Mouse (Mus musculus) embryonic facial prominence, embryonic 14.5 days (tissue): ENCODE results near the gene Ssbp4. TPM values are rescaled to one million over a fixed set of nuclear protein-coding genes. Genes with fewer than 3 reads are reported as not detected.
"Not testable (repeated sequence)": the region's sequence is repeated elsewhere in the genome, so short reads cannot be mapped to it uniquely, and the experiment has no call there.

ENCODE experiments used
- ATAC-seq: fragments of 200-750 bp; cut with Nextera tagmentation; 2 replicates; pipeline ENCODE4 v1.8.0; 2017; ENCODE audit warnings: low read depth, moderate number of reproducible peaks, moderate TSS enrichment
- DNase-seq: peaks from one replicate; pipeline ENCODE4 v3.0.0-alpha.2; 2015; ENCODE audit warnings: low spot score
- H3K27ac ChIP-seq: fragments of 300-500 bp; sonication (generic); replicated peaks from 2 replicates; pipeline ENCODE4 v1.5.1; 2014; ENCODE audit warnings: low read depth, mild to moderate bottlenecking, low read length, moderate library complexity
- H3K27me3 ChIP-seq: fragments of 300-500 bp; sonication (generic); replicated peaks from 2 replicates; pipeline ENCODE4 v1.6.1; 2014; ENCODE audit warnings: low read length; ENCODE audit not compliant: control insufficient read depth, insufficient read depth
- H3K36me3 ChIP-seq: fragments of 300-500 bp; sonication (generic); 2 replicates; pipeline ENCODE4 v1.6.1; 2014; ENCODE audit warnings: low read length, mixed read lengths; ENCODE audit not compliant: control insufficient read depth, insufficient read depth
- H3K4me1 ChIP-seq: fragments of 300-500 bp; sonication (generic); 2 replicates; pipeline ENCODE4 v1.6.1; 2014; ENCODE audit warnings: antibody characterized with exemption, low read length; ENCODE audit not compliant: control insufficient read depth, insufficient read depth
- H3K4me2 ChIP-seq: fragments of 300-500 bp; sonication (generic); 2 replicates; pipeline ENCODE4 v1.6.1; 2014; ENCODE audit warnings: low read depth, mild to moderate bottlenecking, low read length, moderate library complexity, mixed read lengths
- H3K4me3 ChIP-seq: fragments of 300-500 bp; sonication (generic); 2 replicates; pipeline ENCODE4 v1.5.1; 2014; ENCODE audit warnings: low read depth, mild to moderate bottlenecking, low read length
- H3K9ac ChIP-seq: fragments of 300-500 bp; sonication (generic); 2 replicates; pipeline ENCODE4 v1.6.1; 2014; ENCODE audit warnings: low read depth, mild to moderate bottlenecking, low read length, moderate library complexity, mixed read lengths
- H3K9me3 ChIP-seq: fragments of 300-500 bp; sonication (generic); 2 replicates; pipeline ENCODE4 v1.6.1; 2016; ENCODE audit warnings: low read length; ENCODE audit not compliant: control insufficient read depth
- WGBS: fragments of 180-500 bp; shearing (Covaris S2); extraction: QIAGEN DNeasy Blood & Tissue Kit; methylation state at CpG from one replicate; pipeline ENCODE4 v1.1.7; 2014; 5-methylcytosine and 5-hydroxymethylcytosine counted together
- polyA plus RNA-seq: library from polyadenylated mRNA; unstranded; fragments of >200 nt; fragmentation: Nextera tagmentation; extraction: Ambion mirVana; gene quantifications from 2 replicates; pipeline ENCODE4 v1.2.1, GENCODE M21; 2014

Ssbp4 gene
- polyA plus RNA-seq, 1 experiment from 2014 or later = 120 TPM

DNA sequence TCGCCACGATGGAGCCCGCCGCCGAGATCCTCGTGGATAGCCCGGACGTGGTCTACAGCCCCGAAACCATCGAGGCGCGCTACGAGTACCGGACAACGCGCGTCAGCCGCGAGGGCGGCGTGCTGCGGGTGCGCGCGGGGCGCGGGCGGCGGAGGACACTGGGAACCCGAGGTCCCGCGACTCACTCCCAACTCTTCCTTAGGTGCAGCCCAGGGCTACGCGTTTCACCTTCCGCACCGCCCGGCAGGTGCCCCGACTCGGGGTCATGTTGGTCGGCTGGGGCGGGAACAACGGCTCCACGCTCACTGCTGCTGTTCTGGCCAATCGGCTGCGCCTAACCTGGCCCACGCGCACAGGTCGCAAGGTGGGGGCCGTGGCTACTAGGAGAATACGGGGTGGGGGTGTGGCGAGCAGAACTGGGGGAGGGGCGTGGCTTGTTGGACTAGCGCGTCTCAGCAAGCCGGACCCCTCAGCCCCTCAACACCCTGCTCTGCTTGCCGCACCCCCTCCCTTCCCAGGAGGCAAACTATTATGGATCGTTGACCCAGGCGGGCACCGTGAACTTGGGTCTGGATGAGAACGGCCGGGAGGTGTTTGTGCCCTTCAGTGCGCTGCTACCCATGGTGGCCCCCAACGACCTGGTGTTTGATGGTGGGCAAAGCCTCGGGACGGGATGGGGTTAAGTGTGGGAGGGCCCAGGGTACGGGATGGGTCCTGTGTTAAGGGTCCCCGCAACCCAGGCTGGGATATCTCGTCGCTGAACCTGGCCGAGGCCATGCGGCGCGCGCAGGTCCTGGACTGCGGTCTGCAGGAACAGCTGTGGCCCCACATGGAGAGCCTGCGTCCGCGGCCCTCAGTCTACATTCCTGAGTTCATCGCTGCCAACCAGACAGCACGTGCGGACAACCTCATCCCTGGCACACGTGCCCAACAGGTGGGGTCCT lies 13.8 kb downstream of the Ssbp4 start:
- Histone ChIP-seq H3K4me2 (peak overlapping the region; percentile 99), H3K4me1 (peaks cover 26% of the 10 kb centered on the region), H3K9me3 (no peaks in the 10 kb centered on the region), H3K27ac (peak overlapping the region; percentile 78), H3K36me3 (peaks cover 42% of the 10 kb centered on the region), H3K4me3 (peak overlapping the region; percentile 73), H3K27me3 (no peaks in the 10 kb centered on the region), H3K9ac (peak overlapping the region; percentile 74)
- DNase-seq (no peak), ATAC-seq (peak; percentile 1; the same call in 1 of the 2 replicates)
- 25% methylated on average over 31 of the region's 82 CpGs for WGBS

DNA sequence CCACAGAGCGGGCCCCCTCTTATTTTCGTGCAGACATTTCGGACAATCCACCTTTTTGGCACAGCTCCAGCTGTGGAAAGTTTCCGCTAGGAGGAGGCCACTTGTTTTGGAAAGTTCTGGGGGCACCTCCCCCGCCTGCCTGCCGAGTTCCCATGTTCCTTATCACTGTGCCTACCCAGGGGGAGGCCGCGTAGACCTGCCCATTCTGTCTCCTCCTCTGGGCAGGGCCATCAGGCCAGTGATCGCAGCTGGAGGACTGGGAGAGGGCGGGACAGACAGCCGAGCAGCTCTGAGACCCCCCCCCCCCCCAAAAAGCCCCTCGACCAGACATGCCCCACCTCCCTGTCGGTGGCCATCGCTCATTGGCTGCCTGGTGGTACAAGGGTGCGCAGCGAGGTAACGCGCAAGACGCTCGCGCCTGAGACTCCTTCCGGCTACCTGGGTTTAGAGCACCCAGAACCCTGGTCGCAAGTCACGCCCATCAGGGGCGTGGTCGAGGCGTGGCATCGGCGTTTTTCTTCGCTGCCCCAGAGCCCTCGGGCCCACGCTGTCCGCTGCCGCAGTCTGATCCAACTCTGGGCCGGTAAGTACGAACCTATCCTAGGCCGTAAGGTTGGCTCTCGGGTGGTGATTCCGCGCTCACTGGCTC lies 14.6 kb downstream of the Ssbp4 start, which contains the start of gene Isyna1:
Gene Isyna1, plus strand, starts transcription at position 413 of the 649 bp plus-strand sequence.
- peak within 1 kb of the TSS; percentile 78 for H3K27ac ChIP-seq
- peaks cover 25% of the 10 kb centered on the region for H3K4me1 ChIP-seq
- H3K36me3 ChIP-seq = peaks cover 50% of the 10 kb centered on the region
- no peaks in the 10 kb centered on the region for H3K27me3 ChIP-seq
- H3K4me3 ChIP-seq = peak within 1 kb of the TSS; percentile 73
- DNase-seq (peak; percentile 99), ATAC-seq (peak; percentile 92)
- H3K9ac ChIP-seq = peak within 1 kb of the TSS; percentile 74
- WGBS = under 1% methylated on average over 22 of the region's 40 CpGs
- H3K4me2 ChIP-seq = peak within 1 kb of the TSS; percentile 99
- no peaks in the 10 kb centered on the region for H3K9me3 ChIP-seq

- Histone ChIP-seq H3K36me3 (peaks cover 57% of the 10 kb centered on the region), H3K4me1 (peaks cover 18% of the 10 kb centered on the region), H3K27ac (peak overlapping the region; percentile 78), H3K27me3 (no peaks in the 10 kb centered on the region), H3K4me2 (peak overlapping the region; percentile 99), H3K9ac (peak overlapping the region; percentile 74), H3K4me3 (peak overlapping the region; percentile 73), H3K9me3 (no peaks in the 10 kb centered on the region)
- ATAC-seq (no peak), DNase-seq (no peak)
- 49% methylated on average over 6 of the region's 8 CpGs for whole genome bisulfite sequencing
Observed at GRCm38 (mm10) chr8:70593173-70593572, 15.5 kb downstream of the Ssbp4 start.

DNA sequence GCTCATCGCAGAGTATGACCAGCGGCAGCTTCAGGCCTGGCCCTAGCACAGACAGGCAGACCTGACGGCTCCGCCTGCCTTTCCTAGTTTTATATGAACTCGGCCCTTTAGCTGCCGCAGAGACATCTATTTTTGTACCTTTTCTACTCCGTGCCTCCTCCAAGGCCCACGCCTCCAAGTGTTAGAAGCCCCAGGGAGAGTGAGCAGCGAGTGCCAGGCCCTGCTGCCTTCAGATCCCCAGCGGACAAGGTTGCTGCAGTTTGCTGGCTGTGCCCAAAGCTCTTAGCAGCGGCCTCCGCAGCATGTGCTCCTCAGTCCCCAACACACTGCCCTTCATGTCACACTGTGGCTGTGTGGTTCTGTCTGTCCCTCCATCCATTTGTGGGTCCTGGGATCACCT lies 17.1 kb downstream of the Ssbp4 start:
- WGBS = 82% methylated on average over 12 of the region's 12 CpGs
- H3K4me3 ChIP-seq = no peak overlapping the region
- DNase-seq = no peak
- no peaks in the 10 kb centered on the region for H3K9me3 ChIP-seq
- H3K36me3 ChIP-seq = peaks cover 65% of the 10 kb centered on the region
- H3K4me2 ChIP-seq = no peak overlapping the region
- no peak overlapping the region for H3K27ac ChIP-seq
- H3K4me1 ChIP-seq = peaks cover 14% of the 10 kb centered on the region
- no peak for ATAC-seq
- no peak overlapping the region for H3K9ac ChIP-seq
- no peaks in the 10 kb centered on the region for H3K27me3 ChIP-seq

DNA sequence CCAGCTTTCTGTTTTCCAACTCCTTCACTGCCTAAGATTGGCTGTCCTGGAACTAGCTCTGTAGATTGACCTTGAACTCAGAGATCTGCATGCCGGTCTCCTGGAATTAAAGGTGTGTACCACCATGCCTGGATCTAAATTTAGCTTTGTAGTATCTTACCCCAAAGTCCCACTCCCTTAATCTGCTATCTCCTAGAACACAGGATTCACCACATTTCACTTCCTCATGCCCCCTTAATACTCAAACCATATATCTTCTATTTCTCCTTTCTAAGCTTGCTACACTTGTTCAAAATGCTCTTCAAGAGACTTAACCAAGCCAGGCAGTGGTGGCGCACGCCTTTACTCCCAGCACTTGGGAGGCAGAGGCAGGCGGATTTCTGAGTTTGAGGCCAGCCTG lies 20.7 kb downstream of the Ssbp4 start:
- H3K4me2 ChIP-seq, H3K27me3 ChIP-seq, H3K27ac ChIP-seq, ATAC-seq, H3K4me3 ChIP-seq, H3K9me3 ChIP-seq, H3K9ac ChIP-seq, DNase-seq, H3K4me1 ChIP-seq: not testable (repeated sequence)
- 85% methylated on average over 4 of the region's 4 CpGs for WGBS
- peaks cover 88% of the 10 kb centered on the region for H3K36me3 ChIP-seq

DNA sequence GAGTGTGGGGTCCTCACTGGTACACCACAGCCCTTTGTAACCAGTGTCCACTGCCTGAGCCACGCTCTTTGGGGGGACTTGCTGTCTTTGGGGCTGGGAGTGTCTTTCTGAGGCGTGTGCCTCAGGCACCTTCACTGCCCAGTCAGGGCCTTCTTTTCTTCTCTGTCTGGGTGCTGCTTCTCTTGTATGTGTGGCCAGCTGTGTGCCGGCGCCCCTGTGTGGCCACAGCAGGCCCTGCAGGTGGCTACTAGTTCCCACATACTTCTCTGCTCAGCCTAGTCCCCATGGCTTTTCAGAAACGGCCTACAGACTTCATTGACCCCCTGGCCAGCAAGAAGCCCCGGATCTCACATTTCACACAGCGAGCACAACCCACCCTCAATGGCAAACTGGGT lies 23.4 kb downstream of the Ssbp4 start:
- ATAC-seq (peak; percentile 55; the same call in 1 of the 2 replicates), DNase-seq (no peak)
- H3K36me3 ChIP-seq = peaks cover 96% of the 10 kb centered on the region
- no peak overlapping the region for H3K4me2 ChIP-seq
- H3K27ac ChIP-seq = no peak overlapping the region
- H3K4me1 ChIP-seq = no peaks in the 10 kb centered on the region
- H3K9me3 ChIP-seq = no peaks in the 10 kb centered on the region
- H3K9ac ChIP-seq = no peak overlapping the region
- 45% methylated on average over 7 of the region's 7 CpGs for WGBS
- H3K4me3 ChIP-seq = no peak overlapping the region
- no peaks in the 10 kb centered on the region for H3K27me3 ChIP-seq

DNA sequence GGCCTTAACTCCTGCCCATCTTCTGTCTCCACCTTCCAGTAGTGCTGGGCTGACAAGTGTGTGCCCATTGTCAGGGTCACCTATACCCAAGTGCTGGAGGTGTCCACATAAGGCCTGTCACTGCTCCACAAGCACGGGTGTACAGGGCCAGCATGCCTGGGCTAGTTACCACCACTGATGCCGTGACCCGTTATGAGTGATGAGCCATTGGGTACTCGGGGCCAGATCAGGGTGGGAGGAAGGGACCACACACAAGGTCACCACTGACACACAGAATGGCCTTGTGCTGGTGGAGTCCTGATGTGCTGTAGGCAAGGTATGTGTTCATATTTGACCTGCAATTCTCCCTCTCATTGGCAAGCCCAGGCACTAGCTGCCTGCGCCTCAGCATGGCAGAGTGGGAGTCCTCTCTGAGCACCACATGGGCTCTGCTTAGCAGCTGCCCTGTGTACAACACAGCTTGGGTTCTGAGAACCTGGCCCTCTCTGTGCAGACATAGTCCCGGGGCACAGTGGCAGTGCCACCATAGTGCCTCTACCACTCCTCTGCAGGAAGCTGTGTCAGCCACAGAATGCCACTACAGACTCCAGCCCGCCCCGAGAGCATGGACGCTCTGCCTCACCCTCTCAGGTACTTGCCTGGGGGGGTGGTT lies 23.9 kb downstream of the Ssbp4 start:
- peaks cover 96% of the 10 kb centered on the region for H3K36me3 ChIP-seq
- DNase-seq = no peak
- ATAC-seq = 0 out of 2 replicates have a peak, but pooled peaks have one; percentile 8

More for the DNA sequence above, 23.9 kb downstream of the Ssbp4 start:
- H3K27me3 ChIP-seq = no peaks in the 10 kb centered on the region
- no peaks in the 10 kb centered on the region for H3K4me1 ChIP-seq
- H3K27ac ChIP-seq = no peak overlapping the region
- WGBS = 88% methylated on average over 9 of the region's 9 CpGs
- H3K9me3 ChIP-seq = no peaks in the 10 kb centered on the region
- H3K4me3 ChIP-seq = no peak overlapping the region
- no peak overlapping the region for H3K9ac ChIP-seq
- no peak overlapping the region for H3K4me2 ChIP-seq
